Mouse (Mus musculus) erythroblast, embryonic 14.5 days (primary cell): ENCODE measurements around the gene Map7.

Experiments
- GATA1 ChIP-seq: IDR thresholded peaks from 2 replicates; pipeline ENCODE4 v1.6.1; 2012; ENCODE audit warnings: low read length, inconsistent platforms, mixed read lengths
- TAL1 ChIP-seq: IDR thresholded peaks from 3 replicates; pipeline ENCODE4 v1.6.1; 2012; ENCODE audit warnings: low read length, inconsistent platforms, mixed read lengths

DNA sequence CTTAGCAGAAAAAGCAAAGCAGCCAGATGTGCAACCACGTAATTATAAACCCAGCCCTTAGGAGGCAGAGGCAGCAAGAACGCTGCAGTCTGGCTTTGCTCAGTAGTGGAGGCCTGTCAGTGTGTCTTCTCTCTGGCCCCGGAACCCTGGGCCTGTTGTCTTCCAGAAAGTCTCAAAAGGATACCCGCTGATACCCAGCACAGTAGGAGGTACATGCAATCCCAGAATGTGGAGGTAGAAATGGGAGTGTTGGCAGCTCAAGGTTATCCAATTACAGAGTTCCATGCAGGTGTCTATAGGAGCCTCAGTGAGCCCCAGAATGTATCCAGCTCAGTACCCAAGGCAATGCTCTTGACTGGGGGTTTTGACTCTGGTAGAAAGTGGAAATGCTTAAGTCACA lies 73.7 kb downstream of the Map7 start:
- TF ChIP-seq GATA1 (no peak), TAL1 (no peak)
